Mouse (Mus musculus): ENCODE data around the gene Agtrap.

Agtrap gene

DNA sequence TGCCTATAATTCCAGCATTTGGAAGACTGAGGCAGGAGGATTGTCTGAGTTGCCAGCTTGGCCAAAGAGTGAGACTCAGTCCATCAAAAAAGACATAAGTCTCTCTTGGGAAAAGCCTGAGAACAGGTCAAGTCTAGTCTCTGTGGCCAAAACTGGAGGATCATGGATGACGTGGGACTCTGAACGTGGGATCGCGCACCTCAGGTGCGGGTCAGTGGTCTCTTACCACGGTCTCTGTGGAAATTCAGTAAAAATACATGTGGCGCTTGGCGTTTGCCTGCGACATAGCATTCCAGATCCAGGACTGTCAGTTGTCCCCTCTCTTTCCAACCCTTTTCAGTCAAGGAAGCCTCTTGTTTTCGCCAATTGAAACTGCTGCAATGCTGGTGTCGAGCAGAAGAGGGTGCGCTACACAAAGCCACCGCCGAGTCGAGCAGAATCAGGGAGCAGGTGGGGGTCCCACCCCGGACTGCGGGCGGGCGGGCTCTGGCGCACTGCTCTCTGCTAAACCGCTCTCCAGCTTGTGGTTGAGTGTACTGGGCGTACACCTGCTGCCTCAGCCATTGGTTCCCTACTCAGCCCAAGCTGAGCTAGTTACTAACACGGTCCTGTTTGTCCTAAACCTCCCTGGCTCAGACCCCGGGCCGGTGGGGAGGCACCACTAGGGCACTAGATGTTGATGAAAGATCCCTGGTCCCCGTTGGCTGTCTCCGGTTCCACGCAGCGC, 14.1 kb upstream of the Agtrap start:
- DNase-seq, result peak; percentile 94

DNA sequence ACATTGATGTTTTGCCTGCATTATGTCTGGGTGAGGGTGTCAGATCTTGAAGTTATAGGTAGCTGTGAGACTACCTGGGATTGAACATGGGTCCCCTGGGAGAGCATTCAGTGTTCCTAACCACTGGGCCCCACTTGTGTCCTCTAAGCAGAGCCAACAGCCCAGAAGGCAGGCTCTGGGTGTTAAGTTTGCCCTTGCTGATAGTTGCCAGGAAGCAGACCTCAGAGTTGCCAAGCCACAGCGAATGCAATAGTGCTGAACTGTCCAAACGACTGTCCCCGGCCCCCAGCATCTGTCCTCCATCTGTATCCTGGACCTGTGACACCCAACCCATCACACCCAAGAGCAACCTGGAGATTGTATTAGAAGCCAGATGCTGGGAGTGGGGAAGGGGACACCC, 10.8 kb upstream of the Agtrap start:
- peak; percentile 79 for DNase-seq

DNA sequence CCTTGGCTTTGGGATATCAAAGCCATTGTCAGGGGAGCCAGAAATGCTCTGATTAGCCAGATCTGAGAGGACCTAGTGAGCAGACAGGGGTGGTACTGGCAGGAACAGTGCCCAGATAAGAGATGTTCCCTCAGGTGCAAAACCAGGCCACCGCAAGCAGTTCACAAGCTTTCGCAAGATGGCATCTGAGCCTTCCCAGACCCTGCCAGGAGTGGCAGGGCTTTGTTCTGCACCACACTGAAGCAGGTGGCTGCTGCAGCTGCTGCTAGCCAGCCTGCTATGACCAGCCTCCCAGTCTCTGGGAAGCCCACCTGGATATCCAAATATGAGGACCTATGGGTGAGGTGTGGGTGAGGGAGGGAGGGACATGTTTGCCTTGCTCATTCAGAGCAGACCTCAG, 10.1 kb upstream of the Agtrap start:
- DNase-seq, result no peak

DNA sequence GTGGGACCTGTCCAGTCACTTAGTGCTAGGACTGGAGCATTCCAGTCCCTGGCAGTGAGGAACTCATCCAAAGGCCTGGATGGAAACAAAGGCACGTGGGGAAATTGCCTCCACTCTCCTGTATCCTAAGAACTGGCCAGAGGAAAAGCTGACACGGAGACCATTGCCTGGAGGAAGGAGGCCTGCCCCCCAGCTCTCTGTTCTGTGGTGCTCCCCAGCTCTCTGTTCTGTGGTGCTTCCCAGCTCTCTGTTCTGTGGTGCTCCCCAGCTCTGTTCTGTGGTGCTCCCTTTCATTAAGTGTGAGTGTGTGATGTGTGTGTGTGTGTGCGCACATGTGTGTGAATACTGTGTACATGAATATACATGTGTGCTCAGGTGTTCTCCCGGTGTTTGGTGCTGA, 7.2 kb upstream of the Agtrap start:
- DNase-seq, result no peak

DNA sequence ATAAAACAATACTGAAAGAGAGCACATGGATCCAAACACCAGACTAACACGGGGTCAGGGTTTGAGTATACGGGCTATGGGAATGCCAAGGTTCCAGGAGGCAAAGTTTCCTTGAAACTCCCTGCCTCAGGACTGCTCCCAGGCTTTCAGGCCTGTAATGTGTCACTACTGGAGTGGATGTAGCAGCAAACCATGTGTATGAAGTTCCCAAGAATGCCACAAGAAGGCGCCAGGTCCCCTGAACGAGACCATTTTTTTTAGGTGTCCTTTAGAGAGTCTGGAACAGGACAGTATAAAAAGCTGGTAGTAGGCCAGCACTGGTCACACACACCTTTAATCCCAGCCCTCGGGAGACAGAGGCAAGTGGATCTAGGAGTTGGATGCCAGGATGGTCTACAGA, 6.3 kb upstream of the Agtrap start:
- DNase-seq, result peak; percentile 82

DNA sequence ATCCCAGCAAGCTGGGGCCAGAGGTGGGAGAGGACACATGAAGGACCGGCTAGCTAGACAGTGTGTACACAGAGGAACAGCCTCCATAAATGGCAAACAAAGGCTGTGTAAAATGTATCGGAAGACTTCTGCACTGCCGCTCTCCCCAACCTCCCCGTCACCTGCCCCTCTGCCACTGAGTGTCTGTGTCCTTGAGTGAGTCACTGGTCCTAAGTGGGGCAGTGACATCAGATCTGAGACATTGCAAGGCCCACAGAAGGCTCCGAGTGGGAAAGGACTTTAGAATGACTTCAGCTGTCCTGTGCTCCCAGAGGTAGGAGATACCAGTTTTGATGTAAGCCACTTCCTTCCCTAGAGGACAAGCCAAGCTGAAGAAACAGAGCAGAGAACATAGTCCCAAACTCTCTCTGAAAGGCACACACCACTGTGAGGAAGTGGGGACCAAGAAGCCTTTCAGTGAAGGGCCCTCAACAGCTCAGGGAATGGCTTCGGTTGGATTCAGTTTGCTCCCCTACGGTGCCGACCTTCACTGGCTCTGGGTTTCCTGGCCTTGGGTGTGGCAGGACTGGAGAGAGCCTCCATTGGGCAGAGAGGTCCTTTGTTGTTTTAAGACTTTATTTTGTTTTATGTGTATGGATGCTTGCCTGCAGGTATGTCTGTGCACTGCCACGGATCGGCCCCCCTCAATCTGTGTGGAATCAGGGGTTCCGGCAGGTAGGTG, 4.9 kb upstream of the Agtrap start:
- DNase-seq, result peak; percentile 77

DNA sequence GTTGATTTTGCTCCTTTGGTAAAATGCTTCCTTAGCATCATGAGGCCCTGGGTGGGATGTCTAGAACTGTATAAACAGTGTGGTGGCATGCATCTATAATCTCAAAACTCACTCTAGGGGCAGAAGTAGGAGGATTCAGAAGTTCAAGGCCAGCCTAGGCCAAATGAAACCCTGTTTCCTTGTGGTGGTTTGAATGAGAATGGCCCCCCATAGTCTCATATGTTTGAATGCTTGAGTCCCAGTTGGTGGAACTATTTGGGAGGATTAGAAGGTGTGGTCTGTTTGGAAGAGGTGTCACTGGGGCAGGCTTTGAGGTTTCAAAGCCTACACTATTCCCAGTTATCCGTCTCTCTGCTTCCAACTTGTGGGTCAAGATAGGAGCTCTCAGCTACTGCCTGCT, 3.4 kb upstream of the Agtrap start:
- DNase-seq, result peak; percentile 67

DNA sequence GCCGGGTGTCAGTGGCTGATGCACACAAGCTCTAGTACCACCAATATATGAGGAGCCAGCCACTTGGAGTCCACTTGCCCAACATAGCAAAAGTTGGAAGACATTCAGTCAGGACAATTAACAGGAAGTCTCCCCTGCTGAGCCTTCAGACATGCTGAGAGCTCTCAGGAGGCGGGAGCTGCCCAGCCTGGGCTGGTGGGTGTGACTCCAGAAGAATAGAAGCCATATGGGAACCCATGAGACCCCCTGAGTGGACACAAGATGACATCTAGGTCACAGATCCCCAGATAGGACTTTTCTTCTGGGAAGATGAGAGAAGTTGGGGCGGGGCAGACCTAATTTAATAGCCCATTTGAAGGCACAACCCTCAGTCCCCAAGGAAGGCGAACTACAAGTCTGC, 1.3 kb upstream of the Agtrap start:
- DNase-seq, result peak; percentile 88

DNA sequence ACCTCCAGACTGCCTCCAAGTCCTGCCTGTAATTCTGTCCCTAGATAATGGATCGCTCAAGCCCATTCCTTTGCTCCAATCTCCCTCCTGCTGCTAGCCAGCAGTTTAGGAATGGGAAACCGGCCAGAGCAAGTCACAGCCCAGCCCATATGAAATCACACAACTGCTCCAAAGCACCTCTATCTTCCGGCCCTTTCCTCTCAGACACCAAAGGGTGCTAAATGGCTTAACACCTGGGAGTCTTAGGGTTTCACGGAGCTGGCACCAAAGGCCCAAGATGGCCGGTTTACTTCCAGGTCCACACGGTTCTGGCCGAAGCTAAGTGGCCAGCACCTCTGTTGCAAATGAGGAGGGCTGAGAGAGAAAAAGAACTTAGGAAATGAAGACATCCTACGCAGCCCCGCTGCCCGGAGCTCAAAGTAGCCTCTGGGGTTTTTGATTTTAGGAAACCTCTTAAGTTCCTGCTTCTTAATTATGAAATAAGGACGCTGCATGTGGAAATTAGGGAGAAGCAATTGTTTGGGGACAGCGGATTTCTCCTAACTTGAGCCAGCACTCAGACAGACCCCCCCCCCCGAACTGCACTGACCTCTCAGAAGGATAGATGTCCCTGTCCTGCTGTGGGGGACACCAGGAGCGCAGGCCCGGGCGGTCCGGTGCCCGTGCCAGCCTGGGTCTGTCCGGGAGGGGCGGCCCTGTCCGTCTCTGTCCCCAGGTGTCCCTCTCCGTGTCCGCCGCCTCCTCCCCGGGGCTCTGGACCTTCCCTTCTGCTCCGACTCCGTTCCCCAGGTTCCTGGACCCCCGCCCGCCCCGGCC, 532 bp downstream of the Agtrap start:
- peak; percentile 97 for DNase-seq

DNA sequence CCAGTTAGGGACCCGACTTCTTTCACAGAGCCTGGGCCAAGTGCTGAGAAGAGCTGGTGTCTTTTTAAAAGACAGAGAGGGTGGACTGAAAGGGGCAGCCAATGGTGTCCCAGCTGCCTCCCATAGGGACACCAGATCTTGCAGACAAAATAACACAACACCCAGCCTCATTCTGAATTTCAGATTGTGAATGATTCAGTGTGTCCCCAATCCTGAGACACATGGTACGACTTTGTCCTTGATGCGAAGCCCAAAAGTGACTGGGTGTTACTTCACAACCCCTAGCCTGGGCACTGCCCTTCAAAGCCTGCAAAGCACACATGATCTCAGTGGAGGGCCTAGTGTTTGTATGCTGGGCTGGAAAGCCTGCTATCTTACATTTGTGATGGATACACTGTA, 1.9 kb downstream of the Agtrap start:
- peak; percentile 94 for DNase-seq

DNA sequence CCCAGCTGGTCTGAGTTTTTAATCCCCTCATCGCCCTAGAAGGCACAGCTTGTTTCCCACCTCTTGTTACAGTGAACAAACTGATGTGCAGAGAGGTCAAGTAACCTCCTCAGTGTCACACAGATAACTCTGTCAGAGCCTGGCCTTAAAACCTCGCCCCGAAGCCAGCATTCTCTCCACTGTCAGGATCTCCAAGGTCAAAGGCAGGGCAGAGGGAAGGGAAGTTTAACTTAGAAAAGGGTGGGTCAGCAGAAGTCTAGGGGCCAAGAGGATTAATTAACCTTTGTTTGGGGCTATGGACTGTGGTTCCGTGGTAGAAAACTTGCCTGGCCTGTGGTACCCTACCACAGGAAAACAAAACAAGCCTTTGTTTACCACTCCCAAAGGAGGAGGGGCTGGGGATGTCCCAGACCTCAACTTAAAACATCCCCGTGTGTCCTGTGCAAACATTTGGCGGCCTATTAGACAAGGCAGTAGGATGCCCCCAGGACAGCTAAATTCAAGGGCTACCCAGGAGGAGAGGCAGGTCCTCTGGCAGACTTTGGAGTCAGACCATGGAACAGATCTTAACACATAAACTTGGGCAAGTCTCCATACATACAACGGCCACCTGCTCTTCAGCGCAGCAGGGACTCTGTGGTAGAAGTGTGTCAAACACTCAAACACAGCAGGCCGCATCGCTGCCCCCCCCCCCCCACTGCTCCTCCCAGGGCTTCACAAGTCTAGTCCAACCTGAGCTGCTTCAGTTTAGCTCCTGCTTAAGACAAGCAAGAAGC, 2.5 kb downstream of the Agtrap start:
- peak; percentile 95 for DNase-seq

DNA sequence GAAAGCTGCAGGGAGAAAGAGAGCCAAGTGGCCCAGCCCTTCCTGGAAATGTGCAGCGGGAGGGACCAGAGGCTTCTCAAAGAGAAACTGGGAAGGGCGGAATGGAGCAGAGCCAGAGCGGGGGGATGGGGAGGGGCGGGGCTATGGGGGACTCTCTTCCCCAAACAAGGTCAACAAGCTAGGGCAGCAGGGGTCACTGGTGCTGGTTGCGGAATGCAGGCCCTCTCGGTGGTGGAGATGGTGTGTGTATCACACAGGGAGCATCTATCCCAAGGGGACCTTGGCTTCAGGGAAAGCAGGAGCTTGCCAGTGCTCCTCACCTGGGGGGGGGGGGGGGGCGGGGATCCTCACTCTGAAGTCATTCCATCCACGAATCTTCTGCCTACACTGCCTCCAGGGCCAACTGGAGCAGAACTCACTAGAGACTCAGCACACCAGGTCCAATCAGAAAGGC, 3.5 kb downstream of the Agtrap start:
- peak; percentile 98 for DNase-seq

DNA sequence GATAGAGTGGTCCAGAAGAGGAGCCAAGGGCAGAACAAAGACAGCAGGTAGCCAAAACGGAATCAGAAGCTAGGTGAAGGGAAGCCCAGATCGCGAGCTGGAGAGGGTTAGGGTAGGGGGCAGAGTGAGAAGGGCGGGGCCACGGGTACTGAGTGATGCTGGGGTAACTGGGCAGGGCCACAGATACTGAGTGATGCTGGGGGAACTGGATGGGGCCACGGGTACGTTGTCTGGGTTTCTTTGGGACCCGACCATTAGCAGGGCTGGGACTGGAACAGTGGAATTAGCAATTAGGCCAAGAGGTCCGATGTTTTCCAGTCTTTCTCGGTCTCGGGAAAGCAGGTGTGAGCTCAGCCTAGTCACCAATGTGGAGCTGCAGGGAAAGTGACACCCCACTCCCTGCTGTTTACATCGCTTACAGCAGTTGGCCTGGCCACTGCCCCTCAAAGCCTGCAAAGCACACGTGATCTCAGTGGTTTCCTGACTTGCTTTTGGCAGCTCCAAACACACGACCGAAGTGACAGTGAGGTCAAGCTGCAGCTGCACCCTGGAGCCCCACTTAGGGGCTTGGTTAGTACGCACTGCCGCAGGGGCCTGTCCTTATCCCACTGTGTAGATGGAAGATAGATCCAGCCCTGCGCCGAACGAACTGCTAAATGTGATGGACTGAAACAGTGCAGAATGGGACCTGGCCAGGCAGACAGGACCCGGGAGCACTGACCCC, 4.5 kb downstream of the Agtrap start:
- DNase-seq, result peak; percentile 98

DNA sequence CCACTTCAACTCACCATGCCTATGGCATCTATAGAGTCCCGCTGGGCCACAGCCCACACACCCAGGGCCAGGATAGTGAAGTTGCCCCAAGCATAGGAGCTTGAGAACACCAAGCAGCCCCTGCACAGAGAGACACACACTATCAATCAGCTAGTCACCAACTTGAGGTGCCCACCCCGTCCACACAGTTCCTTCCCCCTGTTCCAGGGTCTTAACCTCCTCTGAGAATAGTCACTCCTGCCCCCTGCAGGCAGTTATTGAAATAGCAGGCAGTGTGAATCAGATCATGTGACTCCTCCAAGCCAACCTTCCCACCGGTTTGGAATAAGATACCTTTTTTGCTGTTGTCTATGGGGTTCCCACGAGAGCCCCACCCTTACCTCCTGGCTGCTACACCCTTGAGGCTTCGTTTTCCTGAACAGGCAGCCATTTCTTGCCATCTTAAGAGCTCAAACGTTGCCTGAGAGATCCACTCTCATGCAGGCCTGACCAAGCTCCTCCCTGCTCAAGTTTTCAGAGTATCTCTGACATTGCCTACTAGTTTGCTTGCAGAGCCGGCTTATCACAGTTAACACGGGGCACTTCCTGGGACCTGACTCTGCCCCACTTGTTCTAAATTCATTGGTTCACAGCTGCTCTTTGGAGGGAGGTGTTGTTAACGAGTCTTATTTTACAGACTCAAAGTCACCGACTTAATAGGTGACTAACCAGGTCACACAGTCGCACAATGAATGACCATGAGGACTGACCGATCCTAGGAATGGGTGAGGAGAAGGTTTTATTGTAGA, 5.4 kb downstream of the Agtrap start:
- peak; percentile 95 for DNase-seq

DNA sequence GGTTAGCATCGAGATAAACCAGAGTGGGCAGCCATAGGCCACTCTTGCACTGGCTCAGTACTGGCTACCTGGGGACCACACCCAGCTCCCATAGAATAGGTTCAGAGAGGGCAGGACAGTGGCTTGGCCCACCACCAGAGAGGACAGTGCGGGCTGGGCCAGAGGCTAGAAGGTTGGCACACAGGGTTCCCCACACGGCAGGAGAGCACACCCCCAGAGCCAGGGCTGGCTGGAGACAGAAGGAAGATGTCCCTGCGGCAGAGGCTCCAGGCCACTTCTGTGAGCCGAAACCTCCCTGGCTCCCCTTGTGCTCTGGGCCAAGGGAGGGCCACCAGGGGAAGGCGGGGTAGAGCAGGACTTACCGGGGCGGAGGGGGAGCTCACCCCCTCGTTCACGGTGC, 6.6 kb downstream of the Agtrap start:
- DNase-seq, result peak; percentile 92

DNA sequence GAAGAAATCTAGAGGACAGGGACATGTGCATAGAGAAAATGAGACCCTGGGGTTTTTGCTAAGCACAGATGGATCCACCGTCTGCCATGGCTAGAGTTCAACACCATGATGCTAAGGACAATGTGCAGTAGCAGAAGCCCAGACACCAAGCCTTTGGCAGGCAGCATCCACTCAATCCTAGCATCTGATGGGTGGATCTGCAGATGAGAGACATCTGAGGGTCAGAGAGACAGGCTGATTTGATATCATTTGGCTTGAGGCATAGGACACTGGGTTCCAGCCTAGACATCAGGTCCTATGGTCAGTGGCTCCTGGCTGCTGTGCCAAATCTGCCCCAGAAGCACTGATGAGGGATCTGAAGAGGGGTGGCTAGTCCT, 7.2 kb downstream of the Agtrap start:
- peak; percentile 87 for DNase-seq

DNA sequence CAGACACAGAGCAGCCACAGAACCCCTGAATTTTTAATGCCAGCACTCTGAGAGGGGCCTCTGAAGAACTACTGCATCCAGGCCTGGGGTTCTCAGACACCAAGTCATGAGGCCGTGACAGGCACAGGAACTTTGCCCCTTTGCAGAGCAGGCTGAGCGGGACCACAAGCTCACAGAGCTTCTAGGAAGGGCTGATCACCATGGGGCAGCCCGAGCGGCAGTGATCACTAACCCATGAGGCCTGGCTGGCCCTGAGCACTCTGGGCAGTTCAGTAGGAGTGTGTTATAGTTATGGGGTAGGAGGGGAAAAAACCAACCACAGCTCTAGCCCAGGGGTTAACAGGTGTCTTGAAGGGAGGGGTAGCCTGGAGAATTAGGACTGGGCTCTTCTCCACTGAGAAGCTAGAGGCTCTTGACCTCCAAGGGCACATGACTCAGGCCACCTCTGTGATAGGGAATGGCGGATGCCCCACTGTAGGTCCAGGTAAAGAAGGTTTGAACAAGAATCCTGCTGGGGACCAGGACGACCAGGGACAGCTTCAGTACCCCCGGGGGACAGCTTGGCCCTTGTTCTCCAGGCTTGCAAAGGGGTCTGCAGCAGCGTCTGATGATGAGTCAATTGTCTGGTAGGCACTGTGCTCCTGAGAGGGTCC, 7.8 kb downstream of the Agtrap start:
- peak; percentile 93 for DNase-seq

DNA sequence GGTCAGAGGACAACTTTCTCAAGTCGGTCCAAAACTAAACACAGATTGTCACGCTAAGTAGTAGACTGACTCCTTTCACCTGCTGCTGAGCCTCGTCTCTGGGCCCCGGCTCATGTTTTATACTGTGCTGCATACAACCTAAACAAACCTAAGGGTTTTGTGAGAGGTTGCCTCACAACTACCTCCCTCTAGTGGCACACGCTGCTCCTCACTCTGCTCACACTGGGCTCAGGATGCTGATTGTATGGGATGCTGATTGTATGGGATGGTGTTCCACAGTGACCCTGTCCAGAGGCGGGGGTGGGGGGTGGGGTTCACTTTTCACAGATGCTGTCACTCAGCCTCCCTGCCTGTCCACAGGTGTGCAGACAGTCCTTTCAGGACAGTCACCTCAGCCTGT, 8.6 kb downstream of the Agtrap start:
- DNase-seq, result no peak

DNA sequence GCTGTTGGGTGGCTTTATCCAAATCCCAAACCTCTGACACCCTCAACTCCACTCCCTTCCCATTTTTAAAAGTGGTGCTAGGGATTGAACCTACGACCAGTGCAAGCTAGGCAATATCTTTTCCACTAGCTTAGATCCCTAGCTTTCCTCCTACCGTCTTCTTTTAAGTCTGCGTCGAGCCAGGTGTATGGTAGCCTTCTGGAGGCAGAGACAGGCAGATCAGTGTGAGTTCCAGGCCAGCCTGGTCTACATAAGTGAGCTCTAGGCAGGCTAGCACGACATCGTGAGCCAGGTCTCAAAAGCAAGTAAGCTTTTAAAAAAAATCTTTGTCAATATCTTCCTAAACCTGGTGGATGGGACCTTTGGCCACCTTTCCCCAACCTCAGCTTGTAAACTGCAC, 11.9 kb downstream of the Agtrap start:
- DNase-seq, result peak; percentile 91

DNA sequence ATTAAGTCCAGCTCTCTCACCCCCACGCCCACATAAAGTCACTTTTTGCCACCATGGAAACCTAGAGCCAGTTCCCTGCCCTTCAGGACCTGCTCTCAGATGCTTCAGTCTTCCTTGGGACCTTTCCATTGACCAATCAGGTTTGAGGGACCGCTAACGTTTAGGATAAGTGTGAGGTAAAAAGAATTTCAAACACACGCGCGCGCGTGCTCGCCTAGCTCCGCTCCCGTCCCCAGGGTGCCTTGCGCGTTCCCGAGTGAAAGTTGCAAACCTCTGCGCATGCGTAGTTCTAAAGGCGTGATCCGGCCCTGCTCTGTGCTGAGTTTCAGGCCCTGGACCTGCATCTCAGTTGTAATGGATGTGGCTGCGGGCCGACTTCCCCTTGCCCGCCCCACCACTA, 12.6 kb downstream of the Agtrap start:
- DNase-seq, result peak; percentile 99
